Mouse (Mus musculus) liver, embryonic 16.5 days (tissue): Measurements from ENCODE around the gene Pygm. TPM values are rescaled to one million over a fixed set of nuclear protein-coding genes. Genes with fewer than 3 reads are reported as not detected.
A peak's percentile ranks its signal among the peaks of the same experiment; 100 is the strongest.

Source experiments
- ATAC-seq: fragments of 200-750 bp; cut with Nextera tagmentation; 2 replicates; pipeline ENCODE4 v1.8.0; 2017; ENCODE audit warnings: low read depth, mild to moderate bottlenecking, moderate number of reproducible peaks, moderate library complexity
- H3K27ac ChIP-seq: fragments of 300-500 bp; sonication (generic); 2 replicates; pipeline ENCODE4 v1.5.1; 2014; ENCODE audit warnings: mild to moderate bottlenecking, low read length
- H3K27me3 ChIP-seq: fragments of 300-500 bp; sonication (generic); 2 replicates; pipeline ENCODE4 v1.6.1; 2014; ENCODE audit warnings: low read depth, low read length, mixed read lengths; ENCODE audit not compliant: control insufficient read depth, insufficient read depth
- H3K36me3 ChIP-seq: fragments of 300-500 bp; sonication (generic); 2 replicates; pipeline ENCODE4 v1.6.1; 2014; ENCODE audit warnings: mild to moderate bottlenecking; ENCODE audit not compliant: control insufficient read depth, insufficient read depth
- H3K4me1 ChIP-seq: fragments of 300-500 bp; sonication (generic); 2 replicates; pipeline ENCODE4 v1.6.1; 2014; ENCODE audit warnings: low read depth, low read length, mixed read lengths; ENCODE audit not compliant: control insufficient read depth
- H3K4me2 ChIP-seq: fragments of 300-500 bp; sonication (generic); 2 replicates; pipeline ENCODE4 v1.6.1; 2014; ENCODE audit warnings: low read depth, low read length, mixed read lengths
- H3K4me3 ChIP-seq: fragments of 300-500 bp; sonication (generic); 2 replicates; pipeline ENCODE4 v1.5.1; 2014; ENCODE audit warnings: low read depth, mild to moderate bottlenecking, low read length
- H3K9ac ChIP-seq: fragments of 300-500 bp; sonication (generic); 2 replicates; pipeline ENCODE4 v1.6.1; 2014; ENCODE audit warnings: low read depth, low read length
- H3K9me3 ChIP-seq: fragments of 300-500 bp; sonication (generic); replicated peaks from 2 replicates; pipeline ENCODE4 v1.6.1; 2016; ENCODE audit warnings: low read length; ENCODE audit not compliant: control insufficient read depth
- WGBS: fragments of 180-500 bp; shearing (Covaris S2); extraction: QIAGEN DNeasy Blood & Tissue Kit; methylation state at CpG from one replicate; pipeline ENCODE4 v1.1.7; 2014; ENCODE audit not compliant: insufficient replicate concordance; 5-methylcytosine and 5-hydroxymethylcytosine counted together
- polyA plus RNA-seq: library from polyadenylated mRNA; unstranded; fragments of >200 nt; fragmentation: Nextera tagmentation; extraction: Ambion mirVana; gene quantifications from 2 replicates; pipeline ENCODE4 v1.2.1, GENCODE M21; 2015

The Pygm gene
- polyA plus RNA-seq, 1 experiment from 2014 or later, result 11.2 TPM

GRCm38 (mm10) chr19:6348717-6349116 is 35.5 kb upstream of the Pygm start:
- peak overlapping the region; percentile 1; the same call in 1 of the 2 replicates for H3K9ac ChIP-seq
- no peak overlapping the region for H3K27ac ChIP-seq
- H3K27me3 ChIP-seq, result no peaks in the 10 kb centered on the region
- ATAC-seq, result no peak
- no peaks in the 10 kb centered on the region for H3K9me3 ChIP-seq
- H3K4me1 ChIP-seq, result peaks cover 16% of the 10 kb centered on the region
- H3K36me3 ChIP-seq, result peaks cover 9% of the 10 kb centered on the region
- H3K4me3 ChIP-seq, result no peak overlapping the region
- peak overlapping the region; percentile 9; the same call in 1 of the 2 replicates for H3K4me2 ChIP-seq
- WGBS, result 38% methylated on average over 9 of the region's 9 CpGs

DNA sequence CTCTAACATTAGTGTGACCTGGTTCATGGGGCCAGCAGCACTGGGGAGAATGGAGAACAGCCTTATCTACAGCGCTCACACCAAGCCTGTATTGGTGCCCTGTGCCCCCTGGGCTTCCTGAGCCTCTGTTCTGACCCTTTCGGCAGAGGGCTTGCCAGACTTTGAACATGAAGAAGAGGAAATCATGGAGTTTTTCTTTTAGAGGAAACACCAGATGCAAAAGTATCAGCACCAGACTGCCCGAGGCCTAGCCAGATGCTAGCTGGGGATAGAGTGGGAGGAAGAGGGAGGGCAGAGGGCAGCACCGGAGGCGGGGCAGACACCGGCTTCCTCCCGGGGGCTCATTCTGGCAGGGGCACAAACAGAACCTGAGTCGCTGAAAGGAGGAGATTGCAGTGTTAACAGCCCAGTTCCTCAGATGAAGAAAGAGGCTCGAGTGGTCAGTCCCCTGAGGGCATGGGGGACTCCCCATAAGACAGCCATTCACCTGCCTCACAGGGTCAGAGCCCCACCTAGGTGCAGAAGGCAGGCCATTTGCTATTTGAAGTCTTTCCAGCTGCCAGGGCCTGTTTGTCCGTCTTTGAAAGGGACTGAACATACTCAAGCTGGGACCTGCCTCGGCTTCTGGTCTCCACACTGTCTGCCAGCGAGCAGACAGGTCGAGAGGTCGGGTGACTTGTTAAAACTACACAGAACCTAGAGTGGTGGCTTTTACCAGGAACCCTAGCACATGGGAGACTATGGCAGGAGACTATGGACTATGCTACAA is 34.8 kb upstream of the Pygm start:
- Histone ChIP-seq H3K4me1 (peaks cover 16% of the 10 kb centered on the region), H3K9ac (peak overlapping the region; percentile 1; the same call in 1 of the 2 replicates), H3K27me3 (no peaks in the 10 kb centered on the region), H3K9me3 (no peaks in the 10 kb centered on the region), H3K4me3 (no peak overlapping the region), H3K27ac (peak overlapping the region; percentile 48), H3K4me2 (peak overlapping the region; percentile 9; the same call in 1 of the 2 replicates), H3K36me3 (peaks cover 9% of the 10 kb centered on the region)
- 18% methylated on average over 14 of the region's 14 CpGs for WGBS
- ATAC-seq, result peak; percentile 59

- WGBS, result 72% methylated on average over 14 of the region's 14 CpGs
- H3K4me3 ChIP-seq, result no peak overlapping the region
- H3K36me3 ChIP-seq, result no peaks in the 10 kb centered on the region
- no peak overlapping the region for H3K27ac ChIP-seq
- no peaks in the 10 kb centered on the region for H3K9me3 ChIP-seq
- H3K4me1 ChIP-seq, result peaks cover 16% of the 10 kb centered on the region
- no peak overlapping the region for H3K4me2 ChIP-seq
- H3K27me3 ChIP-seq, result no peaks in the 10 kb centered on the region
- no peak for ATAC-seq
- no peak overlapping the region for H3K9ac ChIP-seq
Measured at GRCm38 (mm10) chr19:6351431-6352106, 32.6 kb upstream of the Pygm start.

DNA sequence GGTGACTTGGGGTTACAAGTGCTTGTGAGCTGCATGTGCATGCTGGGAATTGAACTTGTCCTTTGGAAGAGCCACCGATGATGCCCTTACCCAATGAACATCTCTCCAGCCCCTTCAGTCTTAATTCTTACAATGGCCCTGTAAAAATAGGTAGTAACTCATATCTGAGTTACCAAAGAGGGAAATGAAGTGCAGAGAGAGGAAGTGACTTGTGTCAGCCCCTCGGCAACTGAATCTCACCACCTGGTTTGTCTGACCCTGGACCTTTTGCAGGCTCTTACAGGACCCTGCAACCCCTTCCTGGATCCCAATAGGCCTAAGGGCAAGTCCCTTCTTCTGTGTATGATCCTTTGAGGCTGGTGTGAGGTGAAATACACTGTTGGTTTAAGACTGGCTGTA is 32.1 kb upstream of the Pygm start:
- Histone ChIP-seq H3K4me3 (no peak overlapping the region), H3K9me3 (no peaks in the 10 kb centered on the region), H3K27me3 (no peaks in the 10 kb centered on the region), H3K36me3 (no peaks in the 10 kb centered on the region), H3K4me2 (no peak overlapping the region), H3K27ac (no peak overlapping the region), H3K4me1 (peaks cover 16% of the 10 kb centered on the region), H3K9ac (no peak overlapping the region)
- no peak for ATAC-seq
- WGBS, result 38% methylated on average over 2 of the region's 2 CpGs

- no peaks in the 10 kb centered on the region for H3K27me3 ChIP-seq
- H3K9me3 ChIP-seq, result no peaks in the 10 kb centered on the region
- no peak overlapping the region for H3K27ac ChIP-seq
- no peaks in the 10 kb centered on the region for H3K36me3 ChIP-seq
- WGBS, result 71% methylated on average over 7 of the region's 7 CpGs
- H3K4me3 ChIP-seq, result no peak overlapping the region
- H3K9ac ChIP-seq, result no peak overlapping the region
- H3K4me1 ChIP-seq, result peaks cover 9% of the 10 kb centered on the region
- no peak for ATAC-seq
- no peak overlapping the region for H3K4me2 ChIP-seq
Measured at GRCm38 (mm10) chr19:6354030-6354429, 30.2 kb upstream of the Pygm start.

- no peak overlapping the region for H3K4me2 ChIP-seq
- H3K4me3 ChIP-seq, result no peak overlapping the region
- peaks cover 9% of the 10 kb centered on the region for H3K36me3 ChIP-seq
- no peak overlapping the region for H3K9ac ChIP-seq
- WGBS, result 63% methylated on average over 3 of the region's 3 CpGs
- no peak overlapping the region for H3K27ac ChIP-seq
- ATAC-seq, result no peak
- H3K4me1 ChIP-seq, result peaks cover 17% of the 10 kb centered on the region
- no peaks in the 10 kb centered on the region for H3K9me3 ChIP-seq
- no peaks in the 10 kb centered on the region for H3K27me3 ChIP-seq
Measured at GRCm38 (mm10) chr19:6361291-6361690, 22.9 kb upstream of the Pygm start.

GRCm38 (mm10) chr19:6363091-6363410 is 21.1 kb upstream of the Pygm start:
- under 1% methylated on average over 11 of the region's 11 CpGs for WGBS
- ATAC-seq, result no peak
- H3K4me2 ChIP-seq, result peak overlapping the region; percentile 71
- no peaks in the 10 kb centered on the region for H3K27me3 ChIP-seq
- H3K27ac ChIP-seq, result peak overlapping the region; percentile 73
- H3K9ac ChIP-seq, result peak overlapping the region; percentile 54
- peak overlapping the region; percentile 100 for H3K4me3 ChIP-seq
- H3K36me3 ChIP-seq, result peaks cover 26% of the 10 kb centered on the region
- peaks cover 24% of the 10 kb centered on the region for H3K4me1 ChIP-seq
- no peaks in the 10 kb centered on the region for H3K9me3 ChIP-seq

DNA sequence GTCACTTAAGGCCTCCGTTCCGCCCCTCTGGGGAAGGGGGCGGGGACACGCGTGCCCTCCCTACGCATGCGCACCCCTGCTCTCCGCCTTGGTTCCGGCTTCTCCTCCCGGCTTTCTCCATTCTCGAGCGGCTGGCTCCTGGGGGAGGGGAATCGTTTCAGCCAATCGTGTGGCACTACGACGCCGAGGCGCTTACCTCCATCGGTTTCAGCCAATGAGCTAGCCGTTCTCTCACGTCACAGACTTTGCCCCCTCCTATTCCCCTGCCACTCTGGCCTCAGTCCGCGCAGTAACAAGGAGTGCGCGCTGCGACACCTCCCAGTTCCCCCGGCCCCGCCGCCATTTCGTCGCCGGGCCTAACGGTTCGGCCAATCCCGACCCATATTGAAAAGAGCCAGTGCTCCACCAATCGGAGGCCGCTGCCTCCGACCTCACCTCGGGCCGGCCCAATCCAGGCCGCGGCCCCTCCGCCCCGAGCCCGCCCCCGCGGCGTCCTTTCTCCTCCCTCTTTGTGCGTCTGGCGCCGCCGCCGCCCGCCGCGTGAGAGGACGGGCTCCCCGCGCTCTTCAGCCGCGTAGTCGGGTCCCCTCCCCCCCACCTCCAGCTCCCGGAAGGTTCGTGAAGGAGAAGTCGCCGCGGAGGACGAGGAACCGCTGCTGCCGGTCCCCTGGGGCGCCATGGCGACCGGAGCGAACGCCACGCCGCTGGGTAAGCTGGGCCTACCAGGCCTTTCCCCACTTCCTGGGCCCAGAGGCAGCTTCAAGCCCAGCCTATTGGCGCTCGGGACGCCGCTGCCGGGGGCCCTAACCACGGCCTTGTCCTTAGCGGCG is 20.6 kb upstream of the Pygm start, which contains the start of gene Sf1:
TSS of gene Sf1 (plus strand) at position 280 of the 830 bp plus-strand sequence.
- Histone ChIP-seq H3K27ac (peak within 1 kb of the TSS; percentile 97), H3K4me3 (peak within 1 kb of the TSS; percentile 100), H3K4me2 (peak within 1 kb of the TSS; percentile 71), H3K36me3 (peaks cover 32% of the 10 kb centered on the region), H3K27me3 (no peaks in the 10 kb centered on the region), H3K9ac (peak within 1 kb of the TSS; percentile 99), H3K9me3 (no peaks in the 10 kb centered on the region), H3K4me1 (peaks cover 24% of the 10 kb centered on the region)
- peak; percentile 91 for ATAC-seq
- WGBS, result under 1% methylated on average over 79 of the region's 85 CpGs
